Mouse (Mus musculus) embryonic facial prominence, embryonic 12.5 days (tissue): ENCODE data around the gene Pomt1. TPM values are rescaled to one million over a fixed set of nuclear protein-coding genes. Genes with fewer than 3 reads are reported as not detected.

ENCODE experiments used
- ATAC-seq: fragments of 200-750 bp; cut with Nextera tagmentation; 2 replicates; pipeline ENCODE4 v1.8.0; 2017; ENCODE audit not compliant: insufficient number of reproducible peaks, insufficient read depth, low FRiP score, low TSS enrichment
- H3K27ac ChIP-seq: fragments of 300-500 bp; sonication (generic); 2 replicates; pipeline ENCODE4 v1.5.1; 2016; ENCODE audit warnings: mild to moderate bottlenecking
- H3K27me3 ChIP-seq: fragments of 300-500 bp; sonication (generic); 2 replicates; pipeline ENCODE4 v1.6.1; 2016; ENCODE audit warnings: mild to moderate bottlenecking, moderate library complexity
- H3K36me3 ChIP-seq: fragments of 300-500 bp; sonication (generic); 2 replicates; pipeline ENCODE4 v1.6.1; 2016; ENCODE audit warnings: mild to moderate bottlenecking
- H3K4me1 ChIP-seq: fragments of 300-500 bp; sonication (generic); 2 replicates; pipeline ENCODE4 v1.6.1; 2016
- H3K4me2 ChIP-seq: fragments of 300-500 bp; sonication (generic); replicated peaks from 2 replicates; pipeline ENCODE4 v1.6.1; 2016; ENCODE audit warnings: mild to moderate bottlenecking, moderate library complexity
- H3K4me3 ChIP-seq: fragments of 300-500 bp; sonication (generic); 2 replicates; pipeline ENCODE4 v1.5.1; 2016; ENCODE audit warnings: mild to moderate bottlenecking
- H3K9ac ChIP-seq: fragments of 300-500 bp; sonication (generic); 2 replicates; pipeline ENCODE4 v1.6.1; 2016; ENCODE audit warnings: mild to moderate bottlenecking, moderate library complexity
- H3K9me3 ChIP-seq: fragments of 300-500 bp; sonication (generic); 2 replicates; pipeline ENCODE4 v1.6.1; 2016; ENCODE audit warnings: mild to moderate bottlenecking, moderate library complexity
- WGBS: fragments of 180-500 bp; shearing (Covaris S2); methylation state at CpG from one replicate; pipeline ENCODE4 v1.1.7; 2016; 5-methylcytosine and 5-hydroxymethylcytosine counted together
- polyA plus RNA-seq: library from polyadenylated mRNA; unstranded; fragments of >200 nt; fragmentation: Nextera tagmentation; extraction: Ambion mirVana; gene quantifications from 2 replicates; pipeline ENCODE4 v1.2.1, GENCODE M21; 2016

The Pomt1 gene
- polyA plus RNA-seq, 1 experiment from 2014 or later = 30.2 TPM

GRCm38 (mm10) chr2:32222057-32222456 is 14.3 kb upstream of the Pomt1 start:
- no peak overlapping the region for H3K4me3 ChIP-seq
- 78% methylated on average over 10 of the region's 10 CpGs for WGBS
- no peak overlapping the region for H3K9ac ChIP-seq
- no peak for ATAC-seq
- H3K4me2 ChIP-seq = no peak overlapping the region
- peaks cover 99% of the 10 kb centered on the region for H3K36me3 ChIP-seq
- no peaks in the 10 kb centered on the region for H3K27me3 ChIP-seq
- H3K27ac ChIP-seq = no peak overlapping the region
- no peaks in the 10 kb centered on the region for H3K9me3 ChIP-seq
- no peaks in the 10 kb centered on the region for H3K4me1 ChIP-seq

GRCm38 (mm10) chr2:32235433-32235832 is 957 bp upstream of the Pomt1 start:
- Histone ChIP-seq H3K4me2 (peak overlapping the region; percentile 86), H3K27me3 (no peaks in the 10 kb centered on the region), H3K4me1 (peaks cover 20% of the 10 kb centered on the region), H3K36me3 (peaks cover 51% of the 10 kb centered on the region), H3K9ac (peak overlapping the region; percentile 61), H3K9me3 (no peaks in the 10 kb centered on the region), H3K4me3 (peak overlapping the region; percentile 62), H3K27ac (peak overlapping the region; percentile 93)
- ATAC-seq = no peak
- 34% methylated on average over 7 of the region's 7 CpGs for WGBS

GRCm38 (mm10) chr2:32236760-32237487 is 534 bp downstream of the Pomt1 start:
- peak overlapping the region; percentile 93 for H3K27ac ChIP-seq
- peak overlapping the region; percentile 86 for H3K4me2 ChIP-seq
- peak overlapping the region; percentile 62 for H3K4me3 ChIP-seq
- under 1% methylated on average over 20 of the region's 20 CpGs for WGBS
- H3K9ac ChIP-seq = peak overlapping the region; percentile 61
- no peaks in the 10 kb centered on the region for H3K9me3 ChIP-seq
- peaks cover 36% of the 10 kb centered on the region for H3K36me3 ChIP-seq
- ATAC-seq = peak; percentile 16; the same call in 1 of the 2 replicates
- H3K4me1 ChIP-seq = peaks cover 20% of the 10 kb centered on the region
- no peaks in the 10 kb centered on the region for H3K27me3 ChIP-seq

- peak overlapping the region; percentile 86 for H3K4me2 ChIP-seq
- ATAC-seq = no peak
- WGBS = 47% methylated on average over 4 of the region's 4 CpGs
- peak overlapping the region; percentile 93; the same call in 1 of the 2 replicates for H3K27ac ChIP-seq
- H3K27me3 ChIP-seq = no peaks in the 10 kb centered on the region
- peak overlapping the region; percentile 61; the same call in 1 of the 2 replicates for H3K9ac ChIP-seq
- peaks cover 20% of the 10 kb centered on the region for H3K4me1 ChIP-seq
- H3K9me3 ChIP-seq = no peaks in the 10 kb centered on the region
- H3K4me3 ChIP-seq = peak overlapping the region; percentile 62
- H3K36me3 ChIP-seq = peaks cover 30% of the 10 kb centered on the region
Measured at GRCm38 (mm10) chr2:32237571-32237970, 1.2 kb downstream of the Pomt1 start.

GRCm38 (mm10) chr2:32238708-32239435 is 2.5 kb downstream of the Pomt1 start:
- Histone ChIP-seq H3K4me2 (no peak overlapping the region), H3K9me3 (no peaks in the 10 kb centered on the region), H3K9ac (no peak overlapping the region), H3K27me3 (no peaks in the 10 kb centered on the region), H3K36me3 (peaks cover 23% of the 10 kb centered on the region), H3K4me3 (no peak overlapping the region), H3K4me1 (peaks cover 20% of the 10 kb centered on the region), H3K27ac (no peak overlapping the region)
- no peak for ATAC-seq
- 89% methylated on average over 9 of the region's 9 CpGs for WGBS

- Histone ChIP-seq H3K36me3 (peaks cover 26% of the 10 kb centered on the region), H3K9ac (no peak overlapping the region), H3K4me3 (no peak overlapping the region), H3K4me2 (no peak overlapping the region), H3K27ac (no peak overlapping the region), H3K27me3 (no peaks in the 10 kb centered on the region), H3K4me1 (peaks cover 7% of the 10 kb centered on the region), H3K9me3 (no peaks in the 10 kb centered on the region)
- ATAC-seq = no peak
- WGBS = 81% methylated on average over 5 of the region's 5 CpGs
Measured at GRCm38 (mm10) chr2:32240591-32240990, 4.2 kb downstream of the Pomt1 start.

- no peak overlapping the region for H3K4me3 ChIP-seq
- ATAC-seq = no peak
- no peak overlapping the region for H3K27ac ChIP-seq
- H3K9ac ChIP-seq = no peak overlapping the region
- H3K9me3 ChIP-seq = no peaks in the 10 kb centered on the region
- H3K4me2 ChIP-seq = no peak overlapping the region
- H3K4me1 ChIP-seq = peaks cover under 1% of the 10 kb centered on the region; the same call in 1 of the 2 replicates
- H3K27me3 ChIP-seq = no peaks in the 10 kb centered on the region
- peaks cover 49% of the 10 kb centered on the region for H3K36me3 ChIP-seq
- 90% methylated on average over 4 of the region's 4 CpGs for WGBS
Measured at GRCm38 (mm10) chr2:32242986-32243385, 6.6 kb downstream of the Pomt1 start.

- ATAC-seq = no peak
- H3K4me1 ChIP-seq = no peaks in the 10 kb centered on the region
- H3K9ac ChIP-seq = no peak overlapping the region
- peaks cover 80% of the 10 kb centered on the region for H3K36me3 ChIP-seq
- no peak overlapping the region for H3K27ac ChIP-seq
- no peaks in the 10 kb centered on the region for H3K9me3 ChIP-seq
- no peak overlapping the region for H3K4me3 ChIP-seq
- 85% methylated on average over 4 of the region's 4 CpGs for WGBS
- no peak overlapping the region for H3K4me2 ChIP-seq
- no peaks in the 10 kb centered on the region for H3K27me3 ChIP-seq
Measured at GRCm38 (mm10) chr2:32246741-32247140, 10.4 kb downstream of the Pomt1 start.

- Histone ChIP-seq H3K36me3 (peaks cover 95% of the 10 kb centered on the region), H3K27ac (no peak overlapping the region), H3K4me2 (no peak overlapping the region), H3K9me3 (no peaks in the 10 kb centered on the region), H3K27me3 (no peaks in the 10 kb centered on the region), H3K4me3 (no peak overlapping the region), H3K9ac (no peak overlapping the region), H3K4me1 (no peaks in the 10 kb centered on the region)
- WGBS = 75% methylated on average over 10 of the region's 10 CpGs
- ATAC-seq = no peak
Measured at GRCm38 (mm10) chr2:32248377-32249361, 12.3 kb downstream of the Pomt1 start.

- no peak for ATAC-seq
- H3K9ac ChIP-seq = no peak overlapping the region
- H3K9me3 ChIP-seq = no peaks in the 10 kb centered on the region
- H3K4me1 ChIP-seq = no peaks in the 10 kb centered on the region
- H3K4me3 ChIP-seq = no peak overlapping the region
- no peak overlapping the region for H3K27ac ChIP-seq
- WGBS = 83% methylated on average over 12 of the region's 12 CpGs
- no peak overlapping the region for H3K4me2 ChIP-seq
- peaks cover 90% of the 10 kb centered on the region for H3K36me3 ChIP-seq
- no peaks in the 10 kb centered on the region for H3K27me3 ChIP-seq
Measured at GRCm38 (mm10) chr2:32251791-32252527, 15.6 kb downstream of the Pomt1 start.

GRCm38 (mm10) chr2:32252658-32253057 is 16.3 kb downstream of the Pomt1 start:
- Histone ChIP-seq H3K36me3 (peaks cover 90% of the 10 kb centered on the region), H3K27me3 (no peaks in the 10 kb centered on the region), H3K27ac (0 out of 2 replicates have a peak overlapping the region, but pooled peaks have one; percentile 23), H3K4me2 (no peak overlapping the region), H3K4me3 (no peak overlapping the region), H3K9ac (no peak overlapping the region), H3K9me3 (no peaks in the 10 kb centered on the region), H3K4me1 (no peaks in the 10 kb centered on the region)
- WGBS = 90% methylated on average over 5 of the region's 5 CpGs
- no peak for ATAC-seq
